Mouse (Mus musculus): ENCODE measurements around the gene Arv1. TPM values are rescaled to one million over a fixed set of nuclear protein-coding genes. Genes with fewer than 3 reads are reported as not detected.

Arv1 gene
- total and polyA plus RNA-seq, 3 experiments = 11.9 to 24.1 TPM; not detected in 1

GRCm38 (mm10) chr8:124775695-124776094 is 53.8 kb downstream of the Arv1 start (continued):
- TF ChIP-seq JUND (IDR thresholded peaks at IDR 0.05; ENCODE audit: low read depth, low read length) (no peak), EP300 (IDR thresholded peaks at IDR 0.05; ENCODE audit: low read depth in 1 of 2, low read length in 2 of 2) (no peak)

DNA sequence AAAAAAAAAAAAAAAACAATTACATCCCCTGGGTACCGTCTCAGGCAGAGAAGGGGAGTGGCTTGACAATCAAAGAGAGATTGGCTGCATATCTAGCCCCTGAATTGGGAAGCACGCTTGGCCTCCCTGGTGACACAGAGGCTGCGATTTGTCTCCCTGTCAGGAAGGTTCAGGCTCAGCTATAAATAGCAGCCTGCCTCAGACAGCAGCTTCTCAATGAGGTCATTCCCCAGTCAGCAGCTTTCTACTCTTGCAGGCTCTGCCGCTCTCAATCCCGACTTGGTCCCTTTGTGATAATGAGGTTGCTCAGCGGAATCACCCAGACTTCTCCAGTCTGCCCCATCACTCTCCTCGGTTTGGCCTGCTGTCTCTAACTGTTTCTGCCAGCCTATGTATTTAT is 58.3 kb downstream of the Arv1 start:
- Histone ChIP-seq H3K4me3 (ENCODE audit: control insufficient read depth in 1 of 2, insufficient read depth in 1 of 2, low read depth in 2 of 2, low read length in 2 of 2) (no peak overlapping the region), H3K9me3 (replicated peaks; ENCODE audit: insufficient read depth, low read length) (no peaks in the 10 kb centered on the region), H3K36me3 (ENCODE audit: control insufficient read depth in 1 of 2, insufficient read depth in 2 of 2, low read length in 2 of 2) (no peaks in the 10 kb centered on the region), H3K27ac (ENCODE audit: control insufficient read depth, low read depth, low read length) (no peak overlapping the region), H3K27me3 (ENCODE audit: control insufficient read depth in 1 of 2, insufficient read depth in 2 of 2, low read length in 2 of 2) (peaks cover 0 to 1% of the 10 kb centered on the region in 2 experiments; a peak in 1 of 4 replicates), H3K9ac (ENCODE audit: control insufficient read depth, low read depth, low read length, poor library complexity, severe bottlenecking) (no peak overlapping the region), H3K4me1 (ENCODE audit: control insufficient read depth in 1 of 2, insufficient read depth in 2 of 2, low read length in 2 of 2) (no peaks in the 10 kb centered on the region), H3K79me2 (ENCODE audit: control insufficient read depth, insufficient read depth, low read length, poor library complexity) (no peaks in the 10 kb centered on the region)
- no peak for DNase-seq (ENCODE audit: low read depth, low spot score)
- no peak for TF ChIP-seq ZNF384 (IDR thresholded peaks at IDR 0.05; ENCODE audit: low read depth, low read length)
- no peak for TF ChIP-seq UBTF (IDR thresholded peaks at IDR 0.05; ENCODE audit: borderline replicate concordance, insufficient read depth, low read depth, low read length)
- TF ChIP-seq GABPA (IDR thresholded peaks at IDR 0.05; ENCODE audit: low read depth, low read length) = no peak
- TF ChIP-seq ELF1 (IDR thresholded peaks at IDR 0.05; ENCODE audit: low read depth, low read length) = no peak
- no peak for TF ChIP-seq MAX (IDR thresholded peaks at IDR 0.05; ENCODE audit: low read length)
- TF ChIP-seq MXI1 (IDR thresholded peaks at IDR 0.05; ENCODE audit: low read depth, low read length) = no peak
- no peak for TF ChIP-seq TCF12 (IDR thresholded peaks at IDR 0.05; ENCODE audit: low read depth, low read length)
- TF ChIP-seq ZMIZ1 (IDR thresholded peaks at IDR 0.05; ENCODE audit: low read depth, low read length) = no peak
- TF ChIP-seq ZC3H11A (IDR thresholded peaks at IDR 0.05; ENCODE audit: low read depth, low read length) = no peak
- TF ChIP-seq ETS1 (IDR thresholded peaks at IDR 0.05; ENCODE audit: low read depth, low read length) = no peak
- no peak for TF ChIP-seq SMC3 (IDR thresholded peaks at IDR 0.05; ENCODE audit: low read depth, low read length)

- no peak for DNase-seq (ENCODE audit: low read depth, low spot score)
- Histone ChIP-seq H3K27me3 (ENCODE audit: control insufficient read depth in 1 of 2, insufficient read depth in 2 of 2, low read length in 2 of 2) (0 out of 4 replicates have a peak, but pooled peaks cover 0 to 1% of the 10 kb centered on the region in 2 experiments), H3K36me3 (ENCODE audit: control insufficient read depth in 1 of 2, insufficient read depth in 2 of 2, low read length in 2 of 2) (no peaks in the 10 kb centered on the region), H3K4me3 (ENCODE audit: control insufficient read depth in 1 of 2, insufficient read depth in 1 of 2, low read depth in 2 of 2, low read length in 2 of 2) (no peak overlapping the region), H3K9ac (ENCODE audit: control insufficient read depth, low read depth, low read length, poor library complexity, severe bottlenecking) (no peak overlapping the region), H3K4me1 (ENCODE audit: control insufficient read depth in 1 of 2, insufficient read depth in 2 of 2, low read length in 2 of 2) (no peaks in the 10 kb centered on the region), H3K79me2 (ENCODE audit: control insufficient read depth, insufficient read depth, low read length, poor library complexity) (no peaks in the 10 kb centered on the region), H3K9me3 (replicated peaks; ENCODE audit: insufficient read depth, low read length) (no peaks in the 10 kb centered on the region), H3K27ac (ENCODE audit: control insufficient read depth, low read depth, low read length) (no peak overlapping the region)
- TF ChIP-seq E2F4 (IDR thresholded peaks at IDR 0.05; ENCODE audit: borderline replicate concordance, low read depth, low read length) (no peak), MAZ (IDR thresholded peaks at IDR 0.05; ENCODE audit: low read depth, low read length) (no peak), UBTF (IDR thresholded peaks at IDR 0.05; ENCODE audit: borderline replicate concordance, insufficient read depth, low read depth, low read length) (no peak)
Observed at GRCm38 (mm10) chr8:124782431-124782830, 60.5 kb downstream of the Arv1 start.

Data from MEL (cell line).